Mouse (Mus musculus): ENCODE data around the gene Galk2. TPM values are rescaled to one million over a fixed set of nuclear protein-coding genes. Genes with fewer than 3 reads are reported as not detected.

Gene Galk2
- total RNA-seq, 1 experiment = 16.3 TPM

DNA sequence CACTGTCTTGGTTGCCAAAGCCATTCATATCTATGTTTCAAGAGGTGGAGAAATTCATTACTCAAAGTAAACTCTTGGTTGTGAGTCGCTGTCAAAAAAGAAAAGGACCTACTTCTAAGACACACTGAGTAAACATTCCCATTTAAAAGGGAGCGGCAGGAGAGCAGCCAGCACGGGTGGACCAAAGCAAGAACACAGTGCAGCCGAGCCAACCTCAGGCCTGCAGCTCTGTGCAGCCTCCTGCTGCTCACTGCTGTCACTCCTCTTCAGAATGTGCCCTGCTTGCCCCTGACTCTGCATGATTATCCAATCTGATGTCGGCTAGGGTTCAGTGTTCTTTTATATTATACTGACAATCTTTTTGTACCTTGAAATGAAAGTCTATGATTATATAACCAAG, 62.4 kb downstream of the Galk2 start:
- DNase-seq (ENCODE audit: low read depth, low spot score) = no peak
- H3K4me1 ChIP-seq (ENCODE audit: control insufficient read depth in 2 of 2, insufficient read depth in 2 of 2, low read length in 2 of 2, poor library complexity in 1 of 2) = no peaks in the 10 kb centered on the region
- in situ Hi-C loops (cut with MboI; ENCODE audit: low sequenced_read_pairs in 2 of 2, unreplicated experiment in 2 of 2) = no loop called here
- H3K9me3 ChIP-seq (ENCODE audit: control insufficient read depth, insufficient read depth, low read depth, low read length) = no peaks in the 10 kb centered on the region
- no peak overlapping the region for H3K4me3 ChIP-seq (ENCODE audit: insufficient read depth in 1 of 2, low read depth in 1 of 2, low read length in 2 of 2, poor library complexity in 1 of 2, severe bottlenecking in 1 of 2)
- no peak overlapping the region for H3K27ac ChIP-seq (ENCODE audit: insufficient read depth, low read depth, low read length, poor library complexity, severe bottlenecking)
- H3K36me3 ChIP-seq (ENCODE audit: control insufficient read depth, insufficient read depth, low read length, poor library complexity, severe bottlenecking) = no peaks in the 10 kb centered on the region; the same call in 1 of the 2 replicates
- no peak overlapping the region for H3K9ac ChIP-seq (ENCODE audit: insufficient read depth, low read depth, low read length, poor library complexity, severe bottlenecking)
- TF ChIP-seq ZNF384 (IDR thresholded peaks at IDR 0.05; ENCODE audit: low read depth, low read length) (no peak), CHD2 (IDR thresholded peaks at IDR 0.05; ENCODE audit: low read depth, low read length) (no peak), MAFK (IDR thresholded peaks at IDR 0.05; ENCODE audit: insufficient read depth, low read depth, low read length) (no peak), HCFC1 (IDR thresholded peaks at IDR 0.05; ENCODE audit: borderline replicate concordance, insufficient read depth, low read length) (no peak), ZC3H11A (IDR thresholded peaks at IDR 0.05; ENCODE audit: borderline replicate concordance, low read depth, low read length) (no peak)

GRCm38 (mm10) chr2:125922149-125922548, 63.2 kb downstream of the Galk2 start:
- H3K9ac ChIP-seq (ENCODE audit: insufficient read depth, low read depth, low read length, poor library complexity, severe bottlenecking) = no peak overlapping the region
- H3K9me3 ChIP-seq (ENCODE audit: control insufficient read depth, insufficient read depth, low read depth, low read length) = no peaks in the 10 kb centered on the region
- no peak for DNase-seq (ENCODE audit: low read depth, low spot score)
- H3K4me3 ChIP-seq (ENCODE audit: insufficient read depth in 1 of 2, low read depth in 1 of 2, low read length in 2 of 2, poor library complexity in 1 of 2, severe bottlenecking in 1 of 2) = no peak overlapping the region
- no peaks in the 10 kb centered on the region for H3K4me1 ChIP-seq (ENCODE audit: control insufficient read depth in 2 of 2, insufficient read depth in 2 of 2, low read length in 2 of 2, poor library complexity in 1 of 2)
- no peak overlapping the region for H3K27ac ChIP-seq (ENCODE audit: insufficient read depth, low read depth, low read length, poor library complexity, severe bottlenecking)
- TF ChIP-seq CHD2 (IDR thresholded peaks at IDR 0.05; ENCODE audit: low read depth, low read length) = no peak
- TF ChIP-seq ZC3H11A (IDR thresholded peaks at IDR 0.05; ENCODE audit: borderline replicate concordance, low read depth, low read length) = no peak
- TF ChIP-seq MAFK (IDR thresholded peaks at IDR 0.05; ENCODE audit: insufficient read depth, low read depth, low read length) = no peak
- TF ChIP-seq HCFC1 (IDR thresholded peaks at IDR 0.05; ENCODE audit: borderline replicate concordance, insufficient read depth, low read length) = no peak
- TF ChIP-seq ZNF384 (IDR thresholded peaks at IDR 0.05; ENCODE audit: low read depth, low read length) = no peak
- in situ Hi-C loops (cut with MboI; ENCODE audit: low sequenced_read_pairs in 2 of 2, unreplicated experiment in 2 of 2) = no loop called here
- no peaks in the 10 kb centered on the region; the same call in 1 of the 2 replicates for H3K36me3 ChIP-seq (ENCODE audit: control insufficient read depth, insufficient read depth, low read length, poor library complexity, severe bottlenecking)

- no peaks in the 10 kb centered on the region for H3K4me1 ChIP-seq (ENCODE audit: control insufficient read depth in 2 of 2, insufficient read depth in 2 of 2, low read length in 2 of 2, poor library complexity in 1 of 2)
- DNase-seq (ENCODE audit: low read depth, low spot score) = no peak
- H3K9ac ChIP-seq (ENCODE audit: insufficient read depth, low read depth, low read length, poor library complexity, severe bottlenecking) = no peak overlapping the region
- no peak for TF ChIP-seq MAFK (IDR thresholded peaks at IDR 0.05; ENCODE audit: insufficient read depth, low read depth, low read length)
- TF ChIP-seq ZNF384 (IDR thresholded peaks at IDR 0.05; ENCODE audit: low read depth, low read length) = no peak
- TF ChIP-seq ZC3H11A (IDR thresholded peaks at IDR 0.05; ENCODE audit: borderline replicate concordance, low read depth, low read length) = no peak
- no peak for TF ChIP-seq HCFC1 (IDR thresholded peaks at IDR 0.05; ENCODE audit: borderline replicate concordance, insufficient read depth, low read length)
- TF ChIP-seq CHD2 (IDR thresholded peaks at IDR 0.05; ENCODE audit: low read depth, low read length) = no peak
- H3K4me3 ChIP-seq (ENCODE audit: insufficient read depth in 1 of 2, low read depth in 1 of 2, low read length in 2 of 2, poor library complexity in 1 of 2, severe bottlenecking in 1 of 2) = no peak overlapping the region
- no peaks in the 10 kb centered on the region; the same call in 1 of the 2 replicates for H3K36me3 ChIP-seq (ENCODE audit: control insufficient read depth, insufficient read depth, low read length, poor library complexity, severe bottlenecking)
- H3K9me3 ChIP-seq (ENCODE audit: control insufficient read depth, insufficient read depth, low read depth, low read length) = no peaks in the 10 kb centered on the region
- in situ Hi-C loops (cut with MboI; ENCODE audit: low sequenced_read_pairs in 2 of 2, unreplicated experiment in 2 of 2) = no loop called here
- no peak overlapping the region for H3K27ac ChIP-seq (ENCODE audit: insufficient read depth, low read depth, low read length, poor library complexity, severe bottlenecking)
Measured at GRCm38 (mm10) chr2:125922877-125923276, 64.0 kb downstream of the Galk2 start.

DNA sequence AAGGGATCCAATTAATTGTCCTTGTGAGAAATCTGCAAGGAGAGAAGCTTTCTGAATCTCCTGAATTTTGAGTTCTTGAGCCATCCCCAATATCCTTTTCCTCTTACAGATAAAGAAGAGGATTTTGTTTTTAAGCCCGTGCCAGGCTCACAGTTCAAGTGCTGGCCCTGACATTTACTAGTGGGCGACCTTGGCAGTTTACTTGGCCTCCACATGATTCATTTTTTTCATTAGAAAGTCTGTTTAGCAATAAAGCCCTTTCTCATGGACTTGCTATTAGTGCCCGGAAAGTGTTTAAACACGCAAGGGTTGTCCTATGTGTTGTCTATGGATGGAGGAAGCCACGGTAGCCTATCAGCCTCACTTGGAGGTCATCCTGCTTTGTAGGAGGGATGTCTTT, 64.4 kb downstream of the Galk2 start:
- Histone ChIP-seq H3K9me3 (ENCODE audit: control insufficient read depth, insufficient read depth, low read depth, low read length) (no peaks in the 10 kb centered on the region), H3K27ac (ENCODE audit: insufficient read depth, low read depth, low read length, poor library complexity, severe bottlenecking) (no peak overlapping the region), H3K9ac (ENCODE audit: insufficient read depth, low read depth, low read length, poor library complexity, severe bottlenecking) (no peak overlapping the region), H3K4me1 (ENCODE audit: control insufficient read depth in 2 of 2, insufficient read depth in 2 of 2, low read length in 2 of 2, poor library complexity in 1 of 2) (no peaks in the 10 kb centered on the region), H3K36me3 (ENCODE audit: control insufficient read depth, insufficient read depth, low read length, poor library complexity, severe bottlenecking) (no peaks in the 10 kb centered on the region), H3K4me3 (ENCODE audit: insufficient read depth in 1 of 2, low read depth in 1 of 2, low read length in 2 of 2, poor library complexity in 1 of 2, severe bottlenecking in 1 of 2) (no peak overlapping the region)
- TF ChIP-seq CHD2 (IDR thresholded peaks at IDR 0.05; ENCODE audit: low read depth, low read length) (no peak), HCFC1 (IDR thresholded peaks at IDR 0.05; ENCODE audit: borderline replicate concordance, insufficient read depth, low read length) (no peak), MAFK (IDR thresholded peaks at IDR 0.05; ENCODE audit: insufficient read depth, low read depth, low read length) (no peak), ZC3H11A (IDR thresholded peaks at IDR 0.05; ENCODE audit: borderline replicate concordance, low read depth, low read length) (no peak), ZNF384 (IDR thresholded peaks at IDR 0.05; ENCODE audit: low read depth, low read length) (no peak)
- in situ Hi-C loops (cut with MboI; ENCODE audit: low sequenced_read_pairs in 2 of 2, unreplicated experiment in 2 of 2) = no loop called here
- no peak for DNase-seq (ENCODE audit: low read depth, low spot score)

DNA sequence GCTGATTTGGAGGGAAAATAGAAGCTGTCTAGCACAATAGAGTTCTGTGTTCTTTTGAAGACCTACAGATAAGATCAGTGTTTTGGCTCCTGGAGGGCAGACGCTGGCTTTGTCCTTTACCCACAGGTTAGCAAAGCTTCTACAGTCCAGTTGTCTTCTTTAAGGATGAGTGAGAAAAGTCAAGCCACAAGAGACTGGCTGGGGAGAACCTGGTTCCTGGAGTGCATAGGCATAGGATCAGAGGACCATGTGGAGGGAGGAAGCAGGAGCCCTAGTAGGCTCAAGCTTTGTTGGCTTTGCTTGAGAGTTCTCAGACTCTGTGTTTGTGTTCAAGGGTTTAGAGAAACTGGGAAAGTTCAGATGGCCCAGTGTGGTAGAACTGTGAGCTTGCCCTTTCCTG, 65.6 kb downstream of the Galk2 start:
- no peaks in the 10 kb centered on the region for H3K9me3 ChIP-seq (ENCODE audit: control insufficient read depth, insufficient read depth, low read depth, low read length)
- no peak overlapping the region for H3K9ac ChIP-seq (ENCODE audit: insufficient read depth, low read depth, low read length, poor library complexity, severe bottlenecking)
- DNase-seq (ENCODE audit: low read depth, low spot score) = no peak
- H3K36me3 ChIP-seq (ENCODE audit: control insufficient read depth, insufficient read depth, low read length, poor library complexity, severe bottlenecking) = no peaks in the 10 kb centered on the region
- H3K4me1 ChIP-seq (ENCODE audit: control insufficient read depth in 2 of 2, insufficient read depth in 2 of 2, low read length in 2 of 2, poor library complexity in 1 of 2) = no peaks in the 10 kb centered on the region
- H3K27ac ChIP-seq (ENCODE audit: insufficient read depth, low read depth, low read length, poor library complexity, severe bottlenecking) = no peak overlapping the region
- in situ Hi-C loops (cut with MboI; ENCODE audit: low sequenced_read_pairs in 2 of 2, unreplicated experiment in 2 of 2) = no loop called here
- TF ChIP-seq ZNF384 (IDR thresholded peaks at IDR 0.05; ENCODE audit: low read depth, low read length) (no peak), ZC3H11A (IDR thresholded peaks at IDR 0.05; ENCODE audit: borderline replicate concordance, low read depth, low read length) (no peak), HCFC1 (IDR thresholded peaks at IDR 0.05; ENCODE audit: borderline replicate concordance, insufficient read depth, low read length) (no peak), CHD2 (IDR thresholded peaks at IDR 0.05; ENCODE audit: low read depth, low read length) (no peak), MAFK (IDR thresholded peaks at IDR 0.05; ENCODE audit: insufficient read depth, low read depth, low read length) (no peak)
- no peak overlapping the region for H3K4me3 ChIP-seq (ENCODE audit: insufficient read depth in 1 of 2, low read depth in 1 of 2, low read length in 2 of 2, poor library complexity in 1 of 2, severe bottlenecking in 1 of 2)
